Mouse (Mus musculus) forebrain, embryonic 10.5 days (tissue): Measurements from ENCODE around the gene Gtpbp6. TPM values are rescaled to one million over a fixed set of nuclear protein-coding genes. Genes with fewer than 3 reads are reported as not detected.

Experiments
- DNase-seq: peaks from one replicate; pipeline ENCODE4 v3.0.0-alpha.2; 2017; ENCODE audit warnings: low spot score; ENCODE audit errors: extremely low spot score
- H3K27ac ChIP-seq: fragments of 300-500 bp; sonication (generic); 2 replicates; pipeline ENCODE4 v1.5.1; 2016; ENCODE audit warnings: mild to moderate bottlenecking
- H3K27me3 ChIP-seq: fragments of 300-500 bp; sonication (generic); 2 replicates; pipeline ENCODE4 v1.6.1; 2016; ENCODE audit warnings: mild to moderate bottlenecking; ENCODE audit not compliant: poor library complexity, severe bottlenecking
- H3K36me3 ChIP-seq: fragments of 300-500 bp; sonication (generic); replicated peaks from 2 replicates; pipeline ENCODE4 v1.6.1; 2016; ENCODE audit warnings: mild to moderate bottlenecking, moderate library complexity
- H3K4me1 ChIP-seq: fragments of 300-500 bp; sonication (generic); 2 replicates; pipeline ENCODE4 v1.6.1; 2016
- H3K4me3 ChIP-seq: fragments of 300-500 bp; sonication (generic); 2 replicates; pipeline ENCODE4 v1.5.1; 2016; ENCODE audit warnings: mild to moderate bottlenecking, moderate library complexity
- H3K9me3 ChIP-seq: fragments of 300-500 bp; sonication (generic); 2 replicates; pipeline ENCODE4 v1.6.1; 2016; ENCODE audit warnings: mild to moderate bottlenecking, moderate library complexity
- WGBS: fragments of 180-500 bp; shearing (Covaris S2); methylation state at CpG from one replicate; pipeline ENCODE4 v1.1.7; 2016; 5-methylcytosine and 5-hydroxymethylcytosine counted together
- polyA plus RNA-seq: library from polyadenylated mRNA; unstranded; fragments of >200 nt; fragmentation: Nextera tagmentation; extraction: Ambion mirVana; gene quantifications from 2 replicates; pipeline ENCODE4 v1.2.1, GENCODE M21; 2016

Gene Gtpbp6
- polyA plus RNA-seq, 1 experiment from 2014 or later = 32.8 TPM

DNA sequence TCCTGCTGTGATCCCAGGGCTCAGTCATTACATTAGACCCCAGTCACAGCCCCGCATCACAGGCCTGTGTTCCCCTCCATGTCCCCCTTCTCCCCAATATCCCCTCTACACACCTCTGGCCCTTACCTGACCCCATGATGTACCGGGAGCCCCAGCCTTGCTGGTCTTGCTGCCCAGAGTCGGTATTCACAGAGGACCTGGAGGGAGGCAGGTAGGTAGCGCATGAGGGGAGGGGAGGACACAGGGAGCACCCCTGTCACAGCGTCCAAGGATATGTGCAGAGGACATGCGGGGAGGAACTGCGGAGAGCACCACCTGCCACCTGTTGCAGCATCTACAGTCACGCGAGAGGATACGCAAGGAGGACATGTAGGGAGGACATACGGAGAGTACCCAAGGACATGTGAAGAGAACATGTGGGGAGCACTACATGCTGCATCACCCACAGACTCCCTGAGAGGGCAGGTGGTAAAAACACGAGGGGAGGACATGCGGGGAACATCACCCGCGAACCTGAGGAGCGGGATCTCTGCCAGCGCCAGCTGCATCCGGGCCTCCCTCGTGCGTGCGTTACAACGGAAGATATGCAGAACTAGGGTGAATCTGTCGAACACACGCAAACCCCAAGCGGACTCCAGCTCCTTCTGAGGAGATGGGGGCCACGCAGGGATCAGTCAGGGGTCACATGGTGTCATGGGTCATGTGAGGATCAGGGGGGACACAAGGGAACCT lies 1.7 kb downstream of the Gtpbp6 start:
- peaks cover 34% of the 10 kb centered on the region for H3K4me1 ChIP-seq
- H3K27me3 ChIP-seq = peaks cover 5% of the 10 kb centered on the region; the same call in 1 of the 2 replicates
- peaks cover 6% of the 10 kb centered on the region; the same call in 1 of the 2 replicates for H3K9me3 ChIP-seq
- 96% methylated on average over 26 of the region's 26 CpGs for WGBS
- DNase-seq = no peak
- H3K4me3 ChIP-seq = peak overlapping the region; percentile 86
- H3K36me3 ChIP-seq = peaks cover 49% of the 10 kb centered on the region
- H3K27ac ChIP-seq = no peak overlapping the region

DNA sequence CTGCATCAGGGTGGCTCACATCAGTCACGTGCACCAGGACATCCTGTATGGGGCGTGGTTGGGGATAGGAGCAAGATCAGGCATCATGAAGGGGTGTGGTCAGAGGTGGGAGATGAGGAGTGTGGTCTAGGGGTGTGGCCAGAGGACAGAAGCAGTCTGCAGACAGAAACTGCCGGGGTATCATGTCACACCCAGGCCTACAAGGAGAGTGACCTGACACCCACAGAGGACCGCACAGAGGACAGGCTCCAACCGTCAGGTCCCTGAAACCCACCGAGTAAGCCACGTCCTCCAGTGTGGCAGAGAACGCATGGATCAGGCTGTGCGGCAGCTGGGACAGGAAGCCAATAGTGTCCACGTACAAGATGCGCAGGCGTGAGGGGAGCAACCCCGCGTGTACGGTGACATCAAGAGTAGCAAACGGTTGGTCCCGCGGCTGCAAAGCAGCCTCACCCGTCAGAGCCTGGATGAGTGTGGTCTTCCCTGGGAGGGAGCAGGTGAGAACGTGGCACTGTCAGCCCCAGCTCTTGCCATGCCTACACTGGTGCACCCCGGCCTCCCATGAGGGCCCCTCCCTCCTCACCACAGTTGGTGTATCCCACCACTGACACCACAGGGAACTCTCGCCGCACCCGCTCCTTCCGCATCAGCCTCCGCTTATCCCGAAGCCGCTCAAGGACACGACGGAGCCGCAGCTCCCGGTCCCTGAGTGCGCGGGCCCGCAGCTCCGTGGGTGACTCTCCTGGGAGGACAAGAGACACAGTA lies 3.2 kb downstream of the Gtpbp6 start:
- WGBS = 96% methylated on average over 36 of the region's 36 CpGs
- H3K4me3 ChIP-seq = 0 out of 2 replicates have a peak overlapping the region, but pooled peaks have one; percentile 5
- peaks cover 49% of the 10 kb centered on the region for H3K36me3 ChIP-seq
- peaks cover 18% of the 10 kb centered on the region for H3K27me3 ChIP-seq
- H3K4me1 ChIP-seq = peaks cover 41% of the 10 kb centered on the region
- no peak for DNase-seq
- H3K27ac ChIP-seq = no peak overlapping the region
- peaks cover 6% of the 10 kb centered on the region; the same call in 1 of the 2 replicates for H3K9me3 ChIP-seq

DNA sequence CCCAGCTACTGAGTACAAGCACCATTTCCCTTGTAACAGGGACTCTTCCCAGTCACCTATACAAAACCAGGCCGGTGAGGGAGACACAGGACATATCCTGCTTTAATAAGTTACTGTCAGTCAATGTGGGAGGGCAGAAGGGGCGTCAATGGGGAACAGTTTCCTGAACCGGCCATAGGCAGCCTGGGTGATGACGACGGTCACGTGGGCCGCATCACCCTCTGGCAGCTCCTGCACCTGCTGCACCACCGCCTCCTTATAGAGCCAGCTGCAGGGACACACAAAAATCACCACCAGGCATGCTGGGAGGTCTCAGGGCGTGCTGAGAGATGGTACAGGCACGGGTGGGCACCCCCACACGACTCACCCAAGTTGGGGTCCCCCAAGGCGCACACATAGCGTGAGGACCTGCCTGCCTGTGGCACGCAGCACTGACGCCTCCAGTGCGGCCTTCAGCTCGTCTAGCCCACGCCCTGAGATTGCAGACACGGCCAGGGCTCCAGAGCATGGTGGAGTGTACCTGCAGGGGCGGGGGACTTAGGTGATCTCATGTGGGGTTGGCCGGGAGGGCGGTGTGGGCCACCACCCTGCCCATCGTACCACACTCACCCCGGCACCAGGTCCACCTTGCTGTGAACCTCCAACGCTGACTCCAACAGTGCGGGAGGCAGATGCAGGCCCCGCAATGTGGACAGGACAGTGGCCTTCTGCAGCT lies 3.9 kb downstream of the Gtpbp6 start:
- WGBS = 95% methylated on average over 27 of the region's 27 CpGs

DNA sequence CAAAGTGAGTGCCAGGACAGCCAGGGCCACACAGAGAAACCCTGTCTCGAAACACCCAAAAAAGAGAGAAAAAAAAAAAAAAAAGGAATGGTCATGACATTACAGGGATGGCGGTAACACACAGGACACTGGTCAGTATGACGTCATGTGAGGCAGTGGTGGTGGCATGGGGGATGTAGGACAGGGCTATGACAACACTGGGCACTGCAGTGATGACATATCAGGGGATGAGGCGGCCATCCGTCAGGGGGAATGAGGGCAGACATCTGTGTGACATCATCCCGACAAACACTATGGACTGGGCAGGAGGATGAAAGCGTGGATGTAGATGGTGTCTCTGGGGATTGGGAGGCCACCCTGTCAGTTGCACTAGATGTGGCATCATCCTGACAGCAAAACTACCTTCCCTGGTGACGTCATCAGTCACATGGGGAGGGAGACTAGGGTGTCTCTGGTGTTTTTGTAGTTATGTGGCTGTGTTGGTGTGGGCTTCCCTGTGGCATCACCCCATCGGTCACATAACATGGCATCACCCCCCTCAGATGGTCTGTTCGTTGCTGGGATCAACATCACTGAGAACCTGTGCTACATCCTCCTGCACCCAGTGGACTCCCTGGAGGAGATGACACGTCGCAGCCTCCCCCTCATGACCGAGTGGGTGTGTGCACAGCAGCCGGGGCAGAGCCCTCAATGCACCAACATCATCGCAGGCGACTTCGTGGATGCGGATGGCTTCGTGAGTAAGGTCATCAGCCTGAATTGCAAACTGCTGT lies 5.0 kb downstream of the Gtpbp6 start:
- H3K36me3 ChIP-seq = peaks cover 49% of the 10 kb centered on the region
- no peak overlapping the region for H3K4me3 ChIP-seq
- H3K27me3 ChIP-seq = peaks cover 18% of the 10 kb centered on the region
- H3K4me1 ChIP-seq = peaks cover 55% of the 10 kb centered on the region
- no peak for DNase-seq
- H3K9me3 ChIP-seq = peaks cover 6% of the 10 kb centered on the region; the same call in 1 of the 2 replicates
- WGBS = 94% methylated on average over 19 of the region's 19 CpGs
- H3K27ac ChIP-seq = no peak overlapping the region

More for the DNA sequence above, 3.9 kb downstream of the Gtpbp6 start:
- Histone ChIP-seq H3K27me3 (peaks cover 18% of the 10 kb centered on the region), H3K4me1 (peaks cover 49% of the 10 kb centered on the region), H3K9me3 (peaks cover 6% of the 10 kb centered on the region; the same call in 1 of the 2 replicates), H3K4me3 (no peak overlapping the region), H3K27ac (no peak overlapping the region), H3K36me3 (peaks cover 49% of the 10 kb centered on the region)
- no peak for DNase-seq

DNA sequence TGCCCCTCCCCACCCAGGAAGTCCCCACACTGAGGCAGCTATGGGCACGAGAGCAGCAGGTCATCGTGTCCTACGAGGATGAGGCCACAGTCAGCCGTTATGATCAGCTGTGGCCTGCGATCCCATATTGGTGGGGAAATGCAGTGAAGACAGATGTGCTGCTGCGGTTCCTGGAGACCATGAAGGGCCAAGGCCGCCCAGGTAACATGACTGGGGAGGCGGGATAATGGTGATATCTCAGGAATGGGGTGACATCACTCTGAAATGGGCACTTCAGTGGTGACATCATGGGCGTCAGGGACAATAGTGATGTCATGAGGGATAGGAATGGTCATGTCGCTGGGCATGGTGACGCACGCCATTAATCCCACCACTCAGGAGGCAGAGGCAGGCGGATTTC lies 5.6 kb downstream of the Gtpbp6 start:
- peaks cover 55% of the 10 kb centered on the region for H3K4me1 ChIP-seq
- no peak for DNase-seq
- H3K27ac ChIP-seq = no peak overlapping the region
- H3K9me3 ChIP-seq = peaks cover 6% of the 10 kb centered on the region; the same call in 1 of the 2 replicates
- H3K4me3 ChIP-seq = peak overlapping the region; percentile 48; the same call in 1 of the 2 replicates
- peaks cover 49% of the 10 kb centered on the region for H3K36me3 ChIP-seq
- whole genome bisulfite sequencing = 90% methylated on average over 13 of the region's 13 CpGs
- peaks cover 18% of the 10 kb centered on the region for H3K27me3 ChIP-seq

DNA sequence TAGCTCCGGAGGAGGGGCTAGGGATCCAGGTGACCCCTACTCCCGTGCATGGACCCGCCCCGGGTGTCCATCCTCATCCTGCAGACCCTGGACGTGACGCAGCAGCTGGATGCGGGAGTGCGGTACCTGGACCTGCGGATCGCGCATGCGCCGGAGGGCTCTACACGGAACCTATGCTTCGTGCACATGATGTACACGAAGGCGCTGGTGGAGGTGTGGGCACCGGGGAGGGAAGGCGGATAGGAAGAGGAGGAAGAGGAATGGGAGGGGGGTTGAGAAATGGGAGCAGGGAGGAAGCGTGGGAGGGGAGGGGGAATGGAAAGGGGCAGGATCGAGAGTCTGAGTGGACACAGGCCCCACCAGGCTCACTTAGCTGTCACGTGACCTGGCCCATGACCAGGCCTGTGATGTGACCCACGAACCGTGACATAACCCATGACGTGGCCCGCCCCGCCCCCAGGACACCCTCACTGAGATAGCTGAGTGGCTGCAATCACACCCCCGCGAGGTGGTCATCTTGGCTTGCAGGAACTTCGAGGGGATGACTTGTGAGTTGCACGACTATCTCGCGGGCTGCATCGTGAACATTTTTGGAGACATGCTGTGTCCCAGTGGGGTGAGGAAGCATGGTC lies 6.2 kb downstream of the Gtpbp6 start:
- H3K27me3 ChIP-seq = peaks cover 18% of the 10 kb centered on the region
- no peak overlapping the region for H3K27ac ChIP-seq
- H3K4me1 ChIP-seq = peaks cover 51% of the 10 kb centered on the region
- peaks cover 6% of the 10 kb centered on the region; the same call in 1 of the 2 replicates for H3K9me3 ChIP-seq
- no peak for DNase-seq
- peaks cover 49% of the 10 kb centered on the region for H3K36me3 ChIP-seq
- WGBS = 20% methylated on average over 34 of the region's 34 CpGs
- H3K4me3 ChIP-seq = peak overlapping the region; percentile 48

DNA sequence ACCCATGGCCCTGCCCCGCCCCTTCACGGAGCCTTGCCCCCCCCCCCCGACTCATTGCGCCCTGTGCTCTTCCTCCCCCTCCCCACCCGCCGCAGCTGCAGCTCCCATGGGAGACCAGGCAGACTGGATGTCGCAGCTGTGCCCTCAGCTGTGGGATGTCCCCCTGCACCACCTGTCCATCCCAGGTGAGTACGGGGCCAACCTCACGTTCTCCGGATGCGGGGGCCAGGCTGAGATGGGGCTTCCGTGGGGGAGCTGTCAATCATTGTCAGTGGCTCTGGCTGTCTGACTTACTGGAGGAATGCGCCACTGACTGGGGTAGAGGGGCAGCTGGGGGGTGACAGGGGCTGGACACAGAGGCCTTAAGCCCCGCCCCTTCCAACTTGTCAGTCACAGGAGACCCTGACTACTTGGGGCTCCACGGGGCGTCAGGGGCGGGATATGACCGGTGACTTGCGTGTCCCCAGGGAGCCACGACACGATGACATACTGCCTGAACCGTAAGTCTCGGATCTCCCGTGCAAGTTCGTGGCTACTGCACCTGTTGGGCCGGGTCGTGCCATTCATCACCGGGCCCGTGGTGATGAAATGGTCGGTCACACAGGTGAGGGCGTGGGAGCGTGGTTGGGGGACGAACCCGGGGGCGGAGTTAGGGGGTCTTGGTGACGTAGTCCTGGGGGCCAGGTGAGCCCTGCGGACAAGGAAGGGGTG lies 6.9 kb downstream of the Gtpbp6 start:
- peaks cover 6% of the 10 kb centered on the region; the same call in 1 of the 2 replicates for H3K9me3 ChIP-seq
- peaks cover 41% of the 10 kb centered on the region for H3K36me3 ChIP-seq
- no peak for DNase-seq
- H3K4me3 ChIP-seq = peak overlapping the region; percentile 48
- 1% methylated on average over 33 of the region's 37 CpGs for WGBS
- H3K27me3 ChIP-seq = peaks cover 18% of the 10 kb centered on the region
- H3K4me1 ChIP-seq = peaks cover 43% of the 10 kb centered on the region
- no peak overlapping the region for H3K27ac ChIP-seq

DNA sequence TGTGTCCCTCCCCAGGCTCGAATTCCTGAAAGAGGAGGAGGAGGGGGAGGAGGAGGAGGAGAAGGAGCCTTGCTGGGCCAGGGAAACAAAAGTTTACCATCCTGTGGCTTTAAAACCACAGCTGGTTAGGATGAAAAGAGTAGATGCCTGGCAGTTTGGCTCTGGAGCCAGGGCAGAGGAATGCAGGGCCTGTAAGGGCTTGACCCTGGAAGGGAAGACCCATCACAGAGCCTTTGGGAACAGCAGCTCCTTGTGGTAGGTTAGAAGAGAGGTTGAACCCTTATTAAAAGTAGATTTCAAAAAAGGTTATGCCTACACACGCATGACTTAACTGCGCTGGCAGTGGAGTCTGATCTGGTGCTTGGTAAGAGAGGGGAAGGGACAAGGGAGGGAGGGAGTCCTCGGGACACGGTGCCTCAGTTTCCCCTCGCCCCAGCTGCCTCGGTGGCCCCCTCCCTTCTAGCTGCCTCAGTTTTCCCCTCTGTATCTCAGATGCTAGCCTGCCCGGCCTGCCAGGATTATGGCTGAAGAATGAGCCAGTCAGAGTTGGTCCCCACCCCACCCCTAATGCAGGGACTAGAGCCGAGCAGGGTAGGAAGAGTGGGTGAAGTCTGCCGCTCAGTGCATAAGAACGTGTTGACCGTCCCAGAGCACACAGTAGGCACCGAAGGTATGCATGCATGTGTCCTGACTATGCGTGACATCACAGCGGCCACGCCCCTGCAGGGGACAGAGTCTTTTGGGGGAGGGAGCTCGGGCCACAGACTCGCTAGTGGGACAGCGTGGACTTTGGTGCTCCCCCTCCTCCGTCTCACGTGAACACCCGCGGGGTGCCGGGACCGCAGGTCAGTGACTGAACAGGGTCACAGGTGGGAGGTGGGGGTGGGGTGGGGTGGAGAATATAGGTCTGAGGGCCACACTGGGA lies 8.1 kb downstream of the Gtpbp6 start, which contains the start of gene Plcxd1:
Plcxd1 (plus strand) TSS at position 314 of the 925 bp plus-strand sequence.
- Histone ChIP-seq H3K27ac (peak within 1 kb of the TSS; percentile 35; the same call in 1 of the 2 replicates), H3K4me3 (peak within 1 kb of the TSS; percentile 48), H3K36me3 (peaks cover 30% of the 10 kb centered on the region), H3K9me3 (peaks cover 2% of the 10 kb centered on the region; the same call in 1 of the 2 replicates), H3K4me1 (peaks cover 44% of the 10 kb centered on the region), H3K27me3 (peaks cover 18% of the 10 kb centered on the region)
- no peak for DNase-seq
- 5% methylated on average over 25 of the region's 25 CpGs for WGBS

DNA sequence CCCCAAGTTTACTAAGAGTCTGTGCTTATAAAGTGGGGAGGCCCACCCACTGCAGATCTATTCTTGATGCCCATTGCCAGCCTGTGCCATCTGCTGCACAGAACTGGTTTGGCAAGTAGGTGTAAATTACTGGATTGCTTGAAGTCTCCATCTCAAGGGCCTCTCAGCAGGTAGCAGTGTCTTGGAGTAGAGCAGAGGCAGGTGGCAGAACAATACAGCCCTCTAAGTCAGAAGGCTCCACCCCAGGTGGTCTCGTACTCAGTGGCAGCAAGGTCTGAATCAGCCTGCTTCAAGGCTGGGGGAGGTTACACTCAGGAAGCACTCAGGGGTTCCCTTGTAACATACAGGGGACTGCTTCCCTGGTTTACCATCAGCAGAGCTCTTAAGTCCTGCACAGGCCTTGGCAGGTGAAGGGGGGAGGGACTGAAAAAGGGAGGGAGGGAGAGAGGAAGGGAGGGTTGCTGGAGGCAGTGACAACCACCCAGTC lies 9.0 kb downstream of the Gtpbp6 start:
- no peak for DNase-seq
- Histone ChIP-seq H3K27ac (peak overlapping the region; percentile 35; the same call in 1 of the 2 replicates), H3K9me3 (no peaks in the 10 kb centered on the region), H3K27me3 (peaks cover 18% of the 10 kb centered on the region), H3K4me3 (no peak overlapping the region), H3K36me3 (peaks cover 21% of the 10 kb centered on the region), H3K4me1 (peaks cover 51% of the 10 kb centered on the region)
- 15% methylated on average over 1 of the region's 1 CpGs for WGBS

DNA sequence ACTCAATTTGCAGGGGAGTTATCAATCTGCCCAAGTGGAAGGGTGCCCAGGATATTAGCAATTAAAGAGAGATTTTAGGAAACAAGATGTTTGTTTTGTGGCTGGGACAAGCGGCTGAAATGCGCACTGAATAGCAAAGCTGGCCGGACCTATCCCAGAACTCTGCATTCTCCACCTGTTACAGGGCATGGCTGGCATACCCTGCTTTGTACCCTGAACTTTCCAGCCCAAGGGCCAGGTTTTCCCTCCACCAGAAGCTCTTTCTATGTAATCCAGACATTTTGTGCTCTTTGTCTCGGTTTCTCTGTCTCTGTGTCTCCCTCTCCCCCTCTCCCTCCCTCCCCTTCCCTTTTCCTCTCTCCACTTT lies 13.2 kb downstream of the Gtpbp6 start:
- Histone ChIP-seq H3K9me3 (no peaks in the 10 kb centered on the region), H3K36me3 (no peaks in the 10 kb centered on the region), H3K4me3 (peak overlapping the region; percentile 67), H3K27ac (peak overlapping the region; percentile 92), H3K27me3 (no peaks in the 10 kb centered on the region; the same call in 1 of the 2 replicates), H3K4me1 (peaks cover 28% of the 10 kb centered on the region)
- no peak for DNase-seq
- 11% methylated on average over 4 of the region's 4 CpGs for WGBS
